Mouse (Mus musculus) left cerebral cortex, adult 8-10 months (tissue): ENCODE measurements at regions not wholly inside any gene's neighbourhood (a gene's known extent, or its start where the extent isn't known, plus 50 kb on each side); places are given as distances from the start of the nearest gene placed in this dataset.

Experiments
- DNase-seq, 2 experiments: peaks; one replicate each; pipeline ENCODE4 v3.0.0; 2022; ENCODE audit warnings: low spot score in 2 of 2

- no peak for DNase-seq
Observed at GRCm38 (mm10) chr5:90030737-90031136, 147.6 kb upstream of the Adamts3 start.

GRCm38 (mm10) chr5:90029751-90030150 is 146.6 kb upstream of the Adamts3 start:
- no peak for DNase-seq

- DNase-seq, result peak in 1 of 2 experiments; percentile 27
Observed at GRCm38 (mm10) chr5:90026835-90027753, 144.0 kb upstream of the Adamts3 start.

- DNase-seq, result no peak
Observed at GRCm38 (mm10) chr5:90021447-90021846, 138.3 kb upstream of the Adamts3 start.

GRCm38 (mm10) chr5:90000758-90001157 is 117.6 kb upstream of the Adamts3 start:
- no peak for DNase-seq

- DNase-seq, result no peak
Observed at GRCm38 (mm10) chr5:89991568-89991967, 108.4 kb upstream of the Adamts3 start.

GRCm38 (mm10) chr5:89981627-89982026 is 98.5 kb upstream of the Adamts3 start:
- DNase-seq, result no peak

- DNase-seq, result peak in 1 of 2 experiments; percentile 14
Observed at GRCm38 (mm10) chr5:89980204-89980603, 97.1 kb upstream of the Adamts3 start.

GRCm38 (mm10) chr5:89952611-89953010 is 69.5 kb upstream of the Adamts3 start:
- no peak for DNase-seq

- DNase-seq, result no peak
Observed at GRCm38 (mm10) chr5:89945660-89945925, 62.5 kb upstream of the Adamts3 start.

- DNase-seq, result no peak
Observed at GRCm38 (mm10) chr5:89944855-89945659, 61.9 kb upstream of the Adamts3 start.

GRCm38 (mm10) chr5:89943276-89944127 is 60.4 kb upstream of the Adamts3 start:
- DNase-seq, result no peak

GRCm38 (mm10) chr5:89942244-89942643 is 59.1 kb upstream of the Adamts3 start:
- no peak for DNase-seq

GRCm38 (mm10) chr5:89932999-89933398 is 49.9 kb upstream of the Adamts3 start:
- DNase-seq, result no peak
